Comparison of ENCODE assay signal across 8 mouse cellular contexts in the genomic region with DNA sequence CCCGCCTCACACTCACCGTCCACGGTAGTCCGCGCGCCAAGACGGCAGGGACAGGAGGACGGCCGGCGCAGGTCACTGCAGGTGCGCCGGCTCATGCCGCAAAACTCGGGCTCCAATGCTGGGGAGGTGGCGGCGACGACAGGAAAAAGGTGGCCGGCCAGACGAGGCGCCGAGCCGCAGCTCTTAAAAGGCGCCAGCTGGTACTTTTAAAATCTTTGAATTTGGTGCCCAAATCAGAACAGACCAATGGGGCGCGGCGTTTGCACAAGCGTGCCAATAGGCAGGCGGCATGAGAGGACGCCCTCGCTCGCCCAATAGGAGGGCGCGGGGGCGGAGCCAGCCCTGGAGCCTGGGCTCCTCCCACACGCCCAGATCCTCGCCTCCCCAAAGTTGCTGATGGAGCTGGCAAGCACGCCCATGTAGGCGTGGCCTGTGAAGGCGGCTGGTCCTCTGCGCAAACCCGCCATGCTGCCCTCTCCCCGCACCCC. TPM values are rescaled to one million over a fixed set of nuclear protein-coding genes. Genes with fewer than 3 reads are reported as not detected.
A peak's percentile ranks its signal among the peaks of the same experiment; 100 is the strongest.
DNase-seq lines count a peak whose midpoint lies in the region; ATAC-seq and TF ChIP-seq lines count a peak whose summit lies in the region.

A gene (minus strand): TSS at position 358 of the 488 bp plus-strand sequence.

- no peaks in the 10 kb centered on the region for H3K27me3 ChIP-seq in E14TG2a.4 (ENCODE audit: insufficient read depth, low read length)
- no peaks in the 10 kb centered on the region for H3K27me3 ChIP-seq in heart, embryonic 15.5 days
- H3K27me3 ChIP-seq in liver, embryonic 16.5 days (ENCODE audit: control insufficient read depth, insufficient read depth, low read depth, low read length) = no peaks in the 10 kb centered on the region
- no peaks in the 10 kb centered on the region for H3K27me3 ChIP-seq in neural tube, embryonic 12.5 days (replicated peaks)
- H3K27me3 ChIP-seq in testis, adult 2 months (ENCODE audit: control insufficient read depth, insufficient read depth, low read length) = no peaks in the 10 kb centered on the region

- WGBS in heart, embryonic 15.5 days = under 1% methylated on average over 42 of the region's 42 CpGs
- WGBS in liver, embryonic 16.5 days (ENCODE audit: insufficient replicate concordance) = under 1% methylated on average over 42 of the region's 42 CpGs
- under 1% methylated on average over 42 of the region's 42 CpGs for WGBS in neural tube, embryonic 12.5 days

- H3K36me3 ChIP-seq in E14TG2a.4 (ENCODE audit: insufficient read depth, low read length) = peaks cover 35% of the 10 kb centered on the region
- peaks cover 14% of the 10 kb centered on the region for H3K36me3 ChIP-seq in heart, embryonic 15.5 days
- peaks cover 24% of the 10 kb centered on the region for H3K36me3 ChIP-seq in liver, embryonic 16.5 days (ENCODE audit: control insufficient read depth, insufficient read depth)
- H3K36me3 ChIP-seq in neural tube, embryonic 12.5 days = peaks cover 16% of the 10 kb centered on the region; the same call in 1 of the 2 replicates
- no peaks in the 10 kb centered on the region for H3K36me3 ChIP-seq in testis, adult 2 months (ENCODE audit: control insufficient read depth, insufficient read depth, low read length)

- 0 out of 2 replicates have a peak, but pooled peaks have one; percentile 49 for TF ChIP-seq POLR2A in testis, adult 2 months (IDR thresholded peaks at IDR 0.05; ENCODE audit: control insufficient read depth, low read depth, low read length)

- DNase-seq in c-Kit-positive CD71-negative TER-119-negative erythroid progenitor cells, embryonic 14.5 days (ENCODE audit: low read depth) = peak; percentile 94
- peak; percentile 98 for DNase-seq in fibroblast of lung, adult 2 months (ENCODE audit: low read depth)
- DNase-seq in kidney, postnatal 25 days = peak; percentile 98 to 99

- H3K9ac ChIP-seq in heart, embryonic 15.5 days = peak within 1 kb of the TSS; percentile 73
- H3K9ac ChIP-seq in liver, embryonic 16.5 days (ENCODE audit: low read depth, low read length) = peak within 1 kb of the TSS; percentile 92
- H3K9ac ChIP-seq in neural tube, embryonic 12.5 days = peak within 1 kb of the TSS; percentile 62

- no peaks in the 10 kb centered on the region for H3K9me3 ChIP-seq in E14TG2a.4 (ENCODE audit: low read length)
- H3K9me3 ChIP-seq in heart, embryonic 15.5 days (replicated peaks) = no peaks in the 10 kb centered on the region
- no peaks in the 10 kb centered on the region for H3K9me3 ChIP-seq in liver, embryonic 16.5 days (replicated peaks; ENCODE audit: control insufficient read depth, low read length)
- H3K9me3 ChIP-seq in neural tube, embryonic 12.5 days = no peaks in the 10 kb centered on the region

- H3K27ac ChIP-seq in heart, embryonic 15.5 days = peak within 1 kb of the TSS; percentile 95
- peak within 1 kb of the TSS; percentile 96 for H3K27ac ChIP-seq in liver, embryonic 16.5 days (ENCODE audit: low read length)
- 0 out of 2 replicates have a peak within 1 kb of the TSS, but pooled peaks have one; percentile 43 for H3K27ac ChIP-seq in neural tube, embryonic 12.5 days
- H3K27ac ChIP-seq in testis, adult 2 months (ENCODE audit: control insufficient read depth, insufficient read depth, low read depth, low read length) = peak within 1 kb of the TSS; percentile 78

- peak within 1 kb of the TSS; percentile 97 for H3K4me3 ChIP-seq in E14TG2a.4 (replicated peaks; ENCODE audit: low read length)
- peak within 1 kb of the TSS; percentile 63 for H3K4me3 ChIP-seq in heart, embryonic 15.5 days
- H3K4me3 ChIP-seq in liver, embryonic 16.5 days (ENCODE audit: low read depth, low read length) = peak within 1 kb of the TSS; percentile 97
- H3K4me3 ChIP-seq in neural tube, embryonic 12.5 days = peak within 1 kb of the TSS; percentile 68
- peak within 1 kb of the TSS; percentile 86 for H3K4me3 ChIP-seq in testis, adult 2 months (ENCODE audit: control insufficient read depth, low read depth, low read length)

- peaks cover 50% of the 10 kb centered on the region for H3K4me1 ChIP-seq in E14TG2a.4 (replicated peaks; ENCODE audit: low read depth, low read length)
- H3K4me1 ChIP-seq in heart, embryonic 15.5 days (replicated peaks) = peaks cover 33% of the 10 kb centered on the region
- peaks cover 36% of the 10 kb centered on the region for H3K4me1 ChIP-seq in liver, embryonic 16.5 days (ENCODE audit: control insufficient read depth, low read depth, low read length)
- peaks cover 27% of the 10 kb centered on the region for H3K4me1 ChIP-seq in neural tube, embryonic 12.5 days
- peaks cover 7% of the 10 kb centered on the region for H3K4me1 ChIP-seq in testis, adult 2 months (ENCODE audit: control insufficient read depth, insufficient read depth, low read length)

- H3K4me2 ChIP-seq in heart, embryonic 15.5 days = peak within 1 kb of the TSS; percentile 89
- peak within 1 kb of the TSS; percentile 78 for H3K4me2 ChIP-seq in liver, embryonic 16.5 days (ENCODE audit: low read depth, low read length)
- peak within 1 kb of the TSS; percentile 96 for H3K4me2 ChIP-seq in neural tube, embryonic 12.5 days (replicated peaks)

- no peak for TF ChIP-seq CTCF in E14TG2a.4 (conservative IDR thresholded peaks at IDR 0.05; ENCODE audit: low read length)
- no peak for TF ChIP-seq CTCF in testis, adult 2 months (IDR thresholded peaks at IDR 0.05; ENCODE audit: control insufficient read depth, insufficient read depth, insufficient replicate concordance, low read depth, low read length)

- peak; percentile 95 for ATAC-seq in heart, embryonic 15.5 days (replicated peaks; ENCODE audit: insufficient number of reproducible peaks, insufficient read depth, low FRiP score, low read depth)
- ATAC-seq in liver, embryonic 16.5 days (ENCODE audit: low read depth) = peak; percentile 88
- ATAC-seq in neural tube, embryonic 12.5 days (ENCODE audit: low FRiP score, low read depth) = peak; percentile 98

RNA-seq across cellular contexts. Expression of the gene that starts here (rescaled TPM):
- 37.9 and 40.9 TPM in 2 replicates for polyA plus RNA-seq in heart, embryonic 15.5 days (2015; fragmentation: Nextera tagmentation; extraction: Ambion mirVana)
- 78.7 and 92.7 TPM in 2 replicates for polyA plus RNA-seq in liver, embryonic 16.5 days (2015; fragmentation: Nextera tagmentation; extraction: Ambion mirVana)
- polyA plus RNA-seq in neural tube, embryonic 12.5 days (2016; fragmentation: Nextera tagmentation; extraction: Ambion mirVana) = 45.4 and 50.4 TPM in 2 replicates
- polyA plus RNA-seq in testis, adult 2 months (2012; rRNA removed) = 0.53 and 1.1 TPM in 2 replicates

Comparison
In these comparisons a context has a peak if more than half of its experiments do, and no peak if none do; other contexts are left out.
1. Peak in every context shown above with its lines: DNase-seq, ATAC-seq, H3K4me3 ChIP-seq and H3K27ac ChIP-seq.
2. RNA of the gene that starts here (polyA plus RNA-seq): 78.7 to 92.7 TPM in liver, embryonic 16.5 days, 45.4 to 50.4 TPM in neural tube, embryonic 12.5 days and 37.9 to 40.9 TPM in heart, embryonic 15.5 days; 0.53 to 1.1 TPM in testis, adult 2 months; every median in the first group is over 10 times any median in the second.
3. H3K27ac ChIP-seq: peak in every context shown above with its lines; median percentile 96 in liver, embryonic 16.5 days; 95 in heart, embryonic 15.5 days; 78 in testis, adult 2 months; 43 in neural tube, embryonic 12.5 days.